Comparison of ENCODE assay signal across 8 mouse cellular contexts in genomic region chr4:63213907-63214621, GRCm38 (mm10). TPM values are rescaled to one million over a fixed set of nuclear protein-coding genes. Genes with fewer than 3 reads are reported as not detected.
DNase-seq lines count a peak whose midpoint lies in the region; ATAC-seq and TF ChIP-seq lines count a peak whose summit lies in the region.

Gene Col27a1 (plus strand): TSS chr4:63214004.

- H3K4me1 ChIP-seq in heart, embryonic 13.5 days: peaks cover 38% of the 10 kb centered on the region
- H3K4me1 ChIP-seq in forebrain, embryonic 13.5 days: peaks cover 30% of the 10 kb centered on the region
- peaks cover 49% of the 10 kb centered on the region for H3K4me1 ChIP-seq in limb, embryonic 15.5 days
- H3K4me1 ChIP-seq in olfactory bulb, adult 2 months (ENCODE audit: control insufficient read depth, insufficient read depth, low read length): peaks cover 26% of the 10 kb centered on the region

- TF ChIP-seq CTCF in olfactory bulb, adult 2 months (IDR thresholded peaks at IDR 0.05; ENCODE audit: insufficient read depth, low read depth, low read length): no peak

- H3K4me2 ChIP-seq in heart, embryonic 13.5 days: peak within 1 kb of the TSS; percentile 98
- H3K4me2 ChIP-seq in forebrain, embryonic 13.5 days: peak within 1 kb of the TSS; percentile 100
- peak within 1 kb of the TSS; percentile 96 for H3K4me2 ChIP-seq in limb, embryonic 15.5 days

- TF ChIP-seq POLR2A in olfactory bulb, adult 2 months (IDR thresholded peaks at IDR 0.05; ENCODE audit: insufficient read depth, low read depth, low read length): no peak

- no peak for ATAC-seq in heart, embryonic 13.5 days (ENCODE audit: extremely low read depth, insufficient number of reproducible peaks, low FRiP score, low TSS enrichment)
- ATAC-seq in forebrain, embryonic 13.5 days: peak; percentile 26
- ATAC-seq in limb, embryonic 15.5 days (ENCODE audit: insufficient number of reproducible peaks, low FRiP score, low TSS enrichment, low read depth): peak; percentile 59; the same call in 1 of the 2 replicates

- peak within 1 kb of the TSS; percentile 74 for H3K4me3 ChIP-seq in heart, embryonic 13.5 days
- H3K4me3 ChIP-seq in forebrain, embryonic 13.5 days: peak within 1 kb of the TSS; percentile 71
- peak within 1 kb of the TSS; percentile 83 for H3K4me3 ChIP-seq in limb, embryonic 15.5 days
- peak within 1 kb of the TSS; percentile 24 for H3K4me3 ChIP-seq in olfactory bulb, adult 2 months (ENCODE audit: insufficient read depth, low read depth, low read length)

- no peak within 1 kb of the TSS for H3K27ac ChIP-seq in heart, embryonic 13.5 days (replicated peaks)
- H3K27ac ChIP-seq in forebrain, embryonic 13.5 days: no peak within 1 kb of the TSS
- H3K27ac ChIP-seq in limb, embryonic 15.5 days: peak within 1 kb of the TSS; percentile 91
- H3K27ac ChIP-seq in olfactory bulb, adult 2 months (ENCODE audit: insufficient read depth, low read depth, low read length): no peak within 1 kb of the TSS

- H3K9ac ChIP-seq in heart, embryonic 13.5 days: peak within 1 kb of the TSS; percentile 68
- H3K9ac ChIP-seq in forebrain, embryonic 13.5 days: peak within 1 kb of the TSS; percentile 52
- H3K9ac ChIP-seq in limb, embryonic 15.5 days: peak within 1 kb of the TSS; percentile 55

- H3K9me3 ChIP-seq in heart, embryonic 13.5 days: no peaks in the 10 kb centered on the region
- no peaks in the 10 kb centered on the region for H3K9me3 ChIP-seq in forebrain, embryonic 13.5 days (replicated peaks)
- H3K9me3 ChIP-seq in limb, embryonic 15.5 days: no peaks in the 10 kb centered on the region

- WGBS in heart, embryonic 13.5 days: under 1% methylated on average over 60 of the region's 61 CpGs
- under 1% methylated on average over 61 of the region's 61 CpGs for WGBS in forebrain, embryonic 13.5 days
- under 1% methylated on average over 59 of the region's 61 CpGs for WGBS in limb, embryonic 15.5 days
- WGBS in olfactory bulb, adult 2 months: 1% methylated on average over 60 of the region's 61 CpGs

- DNase-seq in heart, adult 11 months: no peak
- DNase-seq in WW6 (ENCODE audit: low read depth, low spot score): peak; percentile 36
- no peak for DNase-seq in right cerebral cortex, adult 2 months (ENCODE audit: low spot score in 2 of 2)
- DNase-seq in urinary bladder, postnatal 25 days (ENCODE audit: low spot score): no peak

- no peaks in the 10 kb centered on the region for H3K36me3 ChIP-seq in heart, embryonic 13.5 days
- H3K36me3 ChIP-seq in forebrain, embryonic 13.5 days (ENCODE audit: poor library complexity, severe bottlenecking): no peaks in the 10 kb centered on the region
- 0 out of 2 replicates have a peak, but pooled peaks cover 8% of the 10 kb centered on the region for H3K36me3 ChIP-seq in limb, embryonic 15.5 days

- H3K27me3 ChIP-seq in heart, embryonic 13.5 days (replicated peaks): peaks cover 66% of the 10 kb centered on the region
- H3K27me3 ChIP-seq in forebrain, embryonic 13.5 days: peaks cover 54% of the 10 kb centered on the region
- peaks cover 17% of the 10 kb centered on the region for H3K27me3 ChIP-seq in limb, embryonic 15.5 days

RNA-seq across cellular contexts. Expression of gene Col27a1, which starts in this region (rescaled TPM):
- polyA plus RNA-seq in heart, embryonic 13.5 days (2015; fragmentation: Nextera tagmentation; extraction: Ambion mirVana): 3.7 and 4.2 TPM in 2 replicates
- polyA plus RNA-seq in forebrain, embryonic 13.5 days (2015; fragmentation: Nextera tagmentation; extraction: Ambion mirVana): 0.85 and 1.6 TPM in 2 replicates
- polyA plus RNA-seq in limb, embryonic 15.5 days (2015; fragmentation: Nextera tagmentation; extraction: Ambion mirVana): 25.5 and 32.6 TPM in 2 replicates
- polyA plus RNA-seq in olfactory bulb, adult 2 months (2012; ENCODE audit: insufficient read depth, insufficient read length, low replicate concordance, missing spikeins): not detected in 2 replicates

Comparison
In these comparisons a context has a peak if more than half of its experiments do, and no peak if none do; other contexts are left out.
1. H3K4me3 ChIP-seq: peak in every context shown above with its lines; median percentile 83 in limb, embryonic 15.5 days; 74 in heart, embryonic 13.5 days; 71 in forebrain, embryonic 13.5 days; 24 in olfactory bulb, adult 2 months.